Mouse (Mus musculus) myocyte (in vitro differentiated cells): ENCODE data around the gene Lce1g.

Experiments used
- CEBPB ChIP-seq: IDR thresholded peaks from 2 replicates; pipeline ENCODE4 v1.6.1; 2011; ENCODE audit warnings: mild to moderate bottlenecking, moderate library complexity; ENCODE audit not compliant: poor library complexity, insufficient read depth, severe bottlenecking
- E2F4 ChIP-seq: IDR thresholded peaks from one replicate; pipeline ENCODE4 v1.6.1; 2011; ENCODE audit warnings: mild to moderate bottlenecking, control low read depth, moderate library complexity; ENCODE audit not compliant: insufficient read depth
- MAX ChIP-seq: IDR thresholded peaks from one replicate; pipeline ENCODE4 v1.6.1; 2011; ENCODE audit warnings: low read depth, mild to moderate bottlenecking, control low read depth
- MYOD1 ChIP-seq, 3 experiments: IDR thresholded peaks; one replicate each; pipeline ENCODE4 v1.6.1; 2011; ENCODE audit warnings: control low read depth in 2 of 3, low read depth in 2 of 3, mild to moderate bottlenecking in 2 of 3, moderate library complexity in 1 of 3; ENCODE audit not compliant: insufficient read length in 2 of 3, control insufficient read depth in 1 of 3
- MYOG ChIP-seq, 3 experiments: IDR thresholded peaks; one replicate each; pipeline ENCODE4 v1.6.1; 2011; ENCODE audit warnings: control low read depth in 2 of 3, low read depth in 2 of 3, mild to moderate bottlenecking in 2 of 3; ENCODE audit not compliant: insufficient read length in 2 of 3, control insufficient read depth in 1 of 3, insufficient read depth in 1 of 3
- POLR2A ChIP-seq: IDR thresholded peaks from one replicate; pipeline ENCODE4 v1.6.1; 2011; ENCODE audit warnings: low read depth, mild to moderate bottlenecking, control low read depth, moderate library complexity; ENCODE audit not compliant: insufficient read length
- POLR2AphosphoS2 ChIP-seq: IDR thresholded peaks from one replicate; pipeline ENCODE4 v1.6.1; 2011; ENCODE audit warnings: low read depth, control low read depth; ENCODE audit not compliant: insufficient read length
- SRF ChIP-seq: IDR thresholded peaks from one replicate; pipeline ENCODE4 v1.6.1; 2011; ENCODE audit warnings: low read depth; ENCODE audit not compliant: control insufficient read depth, insufficient read length
- TCF12 ChIP-seq: IDR thresholded peaks from one replicate; pipeline ENCODE4 v1.6.1; 2011; ENCODE audit warnings: mild to moderate bottlenecking, control low read depth; ENCODE audit not compliant: poor library complexity, insufficient read depth, severe bottlenecking
- TCF3 ChIP-seq: IDR thresholded peaks from one replicate; pipeline ENCODE4 v1.6.1; 2011; ENCODE audit warnings: low read depth, control low read depth; ENCODE audit not compliant: insufficient read length
- USF1 ChIP-seq: IDR thresholded peaks from one replicate; pipeline ENCODE4 v1.6.1; 2011; ENCODE audit warnings: low read depth, mild to moderate bottlenecking, control low read depth, moderate library complexity

- TF ChIP-seq TCF3 (no peak), E2F4 (no peak), MYOG (IDR thresholded peaks at IDR 0.05; ENCODE audit: control insufficient read depth in 1 of 3, insufficient read depth in 1 of 3, insufficient read length in 2 of 3, low read depth in 2 of 3) (no peak), CEBPB (no peak), TCF12 (no peak), POLR2A (no peak), USF1 (no peak), SRF (no peak), MYOD1 (IDR thresholded peaks at IDR 0.05; ENCODE audit: control insufficient read depth in 1 of 3, insufficient read length in 2 of 3, low read depth in 2 of 3) (no peak), POLR2AphosphoS2 (no peak), MAX (no peak)
Measured at GRCm38 (mm10) chr3:92790414-92790813, 38.3 kb upstream of the Lce1g start, which contains the start of gene Lce1j.
